Mouse (Mus musculus) ES-Bruce4 (cell line): ENCODE data around the gene Retsat. TPM values are rescaled to one million over a fixed set of nuclear protein-coding genes. Genes with fewer than 3 reads are reported as not detected.

Experiments
- H3K27ac ChIP-seq: 2 replicates; pipeline ENCODE4 v1.5.1; 2012; ENCODE audit warnings: low read length, inconsistent platforms; ENCODE audit not compliant: insufficient read depth
- H3K27me3 ChIP-seq: 2 replicates; pipeline ENCODE4 v1.6.1; 2012; ENCODE audit warnings: mild to moderate bottlenecking, low read length, inconsistent platforms; ENCODE audit not compliant: control insufficient read depth, poor library complexity, insufficient read depth, severe bottlenecking
- H3K36me3 ChIP-seq: 2 replicates; pipeline ENCODE4 v1.6.1; 2012; ENCODE audit warnings: inconsistent platforms, mild to moderate bottlenecking, low read length, moderate library complexity; ENCODE audit not compliant: control insufficient read depth, poor library complexity, insufficient read depth, severe bottlenecking
- H3K4me1 ChIP-seq: one replicate; pipeline ENCODE4 v1.8.1; 2011; ENCODE audit warnings: low read length; ENCODE audit not compliant: control insufficient read depth, insufficient read depth
- H3K4me3 ChIP-seq: 2 replicates; pipeline ENCODE4 v1.5.1; 2011; ENCODE audit warnings: low read depth, mild to moderate bottlenecking, low read length
- H3K9ac ChIP-seq: 2 replicates; pipeline ENCODE4 v1.6.1; 2012; ENCODE audit warnings: low read depth, mild to moderate bottlenecking, inconsistent platforms; ENCODE audit not compliant: poor library complexity, severe bottlenecking
- H3K9me3 ChIP-seq: replicated peaks from 2 replicates; pipeline ENCODE4 v1.6.1; 2012; ENCODE audit warnings: mild to moderate bottlenecking, low read length, inconsistent platforms; ENCODE audit not compliant: control insufficient read depth, poor library complexity, insufficient read depth, severe bottlenecking
- CTCF ChIP-seq: IDR thresholded peaks from one replicate; pipeline ENCODE4 v1.8.1; 2011; ENCODE audit warnings: low read depth, low read length
- EP300 ChIP-seq: IDR thresholded peaks from 2 replicates; pipeline ENCODE4 v1.6.1; 2011; ENCODE audit warnings: low read depth, low read length; ENCODE audit not compliant: insufficient read depth
- POLR2A ChIP-seq: IDR thresholded peaks from one replicate; pipeline ENCODE4 v1.8.1; 2011; ENCODE audit warnings: low read length; ENCODE audit not compliant: insufficient read depth
- polyA plus RNA-seq: library from polyadenylated mRNA; stranded (reverse); fragments of >200 nt; gene quantifications from 2 replicates; pipeline ENCODE4 v1.2.4, GENCODE M21; 2011; ENCODE audit warnings: low read depth; ENCODE audit not compliant: missing spikeins, insufficient read depth, insufficient read length

Retsat gene
- polyA plus RNA-seq, 1 experiment: 5.2 TPM

GRCm38 (mm10) chr6:72622917-72623316 lies 24.6 kb downstream of the Retsat start:
- Histone ChIP-seq H3K27me3 (no peaks in the 10 kb centered on the region), H3K9me3 (no peaks in the 10 kb centered on the region), H3K36me3 (no peaks in the 10 kb centered on the region), H3K4me3 (no peak overlapping the region), H3K4me1 (no peaks in the 10 kb centered on the region), H3K9ac (no peak overlapping the region), H3K27ac (no peak overlapping the region)
- TF ChIP-seq POLR2A (no peak), EP300 (no peak), CTCF (no peak)

GRCm38 (mm10) chr6:72623661-72624402 lies 25.6 kb downstream of the Retsat start:
- no peak overlapping the region for H3K4me3 ChIP-seq
- no peak for TF ChIP-seq POLR2A
- no peak for TF ChIP-seq CTCF
- no peak for TF ChIP-seq EP300

GRCm38 (mm10) chr6:72626391-72626790 lies 28.1 kb downstream of the Retsat start:
- Histone ChIP-seq H3K4me1 (no peaks in the 10 kb centered on the region), H3K9me3 (no peaks in the 10 kb centered on the region), H3K27me3 (no peaks in the 10 kb centered on the region), H3K36me3 (peaks cover 4% of the 10 kb centered on the region; the same call in 1 of the 2 replicates), H3K4me3 (no peak overlapping the region), H3K27ac (no peak overlapping the region), H3K9ac (no peak overlapping the region)
- TF ChIP-seq CTCF: no peak
- no peak for TF ChIP-seq POLR2A

More at GRCm38 (mm10) chr6:72623661-72624402, 25.6 kb downstream of the Retsat start:
- H3K9ac ChIP-seq: no peak overlapping the region
- H3K4me1 ChIP-seq: no peaks in the 10 kb centered on the region
- H3K27me3 ChIP-seq: no peaks in the 10 kb centered on the region
- no peaks in the 10 kb centered on the region for H3K36me3 ChIP-seq
- H3K27ac ChIP-seq: no peak overlapping the region
- no peaks in the 10 kb centered on the region for H3K9me3 ChIP-seq

- no peaks in the 10 kb centered on the region for H3K9me3 ChIP-seq
- H3K27me3 ChIP-seq: no peaks in the 10 kb centered on the region
- H3K27ac ChIP-seq: no peak overlapping the region
- H3K9ac ChIP-seq: no peak overlapping the region
- TF ChIP-seq CTCF (no peak), EP300 (no peak), POLR2A (no peak)
- no peaks in the 10 kb centered on the region for H3K4me1 ChIP-seq
- peaks cover 4% of the 10 kb centered on the region; the same call in 1 of the 2 replicates for H3K36me3 ChIP-seq
- H3K4me3 ChIP-seq: no peak overlapping the region
Observed at GRCm38 (mm10) chr6:72627276-72627675, 29.0 kb downstream of the Retsat start.

DNA sequence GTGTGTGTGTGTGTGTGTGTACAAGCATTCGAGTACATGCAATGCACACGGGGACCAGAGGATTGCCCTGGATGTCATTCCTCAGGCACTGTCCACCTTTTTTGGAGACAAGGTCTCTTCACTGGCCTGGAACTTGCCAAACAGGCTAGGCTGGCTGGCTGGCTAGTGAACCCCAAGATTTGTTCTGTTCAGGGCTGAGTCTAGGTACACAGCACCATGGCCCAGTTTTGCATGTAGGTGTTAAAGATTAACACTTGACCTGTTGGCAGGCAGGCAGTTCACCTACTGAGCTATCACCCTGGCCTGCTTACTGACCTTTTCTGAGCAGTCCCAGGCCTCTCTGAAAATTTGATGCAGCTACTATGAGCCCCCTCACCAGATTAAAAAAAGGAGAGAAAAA lies 32.1 kb downstream of the Retsat start:
- TF ChIP-seq CTCF (no peak), POLR2A (no peak), EP300 (no peak)

DNA sequence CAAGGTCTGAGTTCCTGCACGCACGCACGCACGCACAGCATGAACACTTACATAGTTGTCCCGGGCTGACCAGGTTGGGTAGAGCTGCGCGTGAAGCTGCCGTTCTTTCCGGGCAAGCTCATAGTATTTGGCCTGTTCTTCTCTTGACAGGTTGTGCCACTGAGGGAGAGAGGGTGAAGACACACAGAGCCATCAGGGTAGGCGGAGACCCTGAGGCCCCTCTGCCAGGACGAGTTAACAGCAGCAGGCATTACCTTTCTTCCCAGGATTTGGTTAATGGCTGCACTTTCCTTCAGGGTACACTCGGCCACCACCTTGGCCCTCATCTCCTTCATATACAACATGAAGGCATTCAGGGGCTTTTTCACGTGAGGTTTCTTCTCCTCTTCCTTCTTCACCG lies 32.7 kb downstream of the Retsat start:
- no peaks in the 10 kb centered on the region for H3K27me3 ChIP-seq
- no peak overlapping the region for H3K9ac ChIP-seq
- no peak overlapping the region for H3K27ac ChIP-seq
- peaks cover 4% of the 10 kb centered on the region; the same call in 1 of the 2 replicates for H3K36me3 ChIP-seq
- no peaks in the 10 kb centered on the region for H3K9me3 ChIP-seq
- no peak for TF ChIP-seq POLR2A
- no peak for TF ChIP-seq EP300
- H3K4me1 ChIP-seq: no peaks in the 10 kb centered on the region
- H3K4me3 ChIP-seq: no peak overlapping the region

More for the DNA sequence above, 32.1 kb downstream of the Retsat start:
- H3K27me3 ChIP-seq: no peaks in the 10 kb centered on the region
- no peak overlapping the region for H3K4me3 ChIP-seq
- no peak overlapping the region for H3K9ac ChIP-seq
- H3K27ac ChIP-seq: no peak overlapping the region
- peaks cover 4% of the 10 kb centered on the region; the same call in 1 of the 2 replicates for H3K36me3 ChIP-seq
- H3K4me1 ChIP-seq: no peaks in the 10 kb centered on the region
- H3K9me3 ChIP-seq: no peaks in the 10 kb centered on the region
